Mouse (Mus musculus): Measurements from ENCODE around the gene Ubxn11. TPM values are rescaled to one million over a fixed set of nuclear protein-coding genes. Genes with fewer than 3 reads are reported as not detected.
A peak's percentile ranks its signal among the peaks of the same experiment; 100 is the strongest.

The Ubxn11 gene
- polyA plus RNA-seq, 1 experiment = 43.0 TPM

DNA sequence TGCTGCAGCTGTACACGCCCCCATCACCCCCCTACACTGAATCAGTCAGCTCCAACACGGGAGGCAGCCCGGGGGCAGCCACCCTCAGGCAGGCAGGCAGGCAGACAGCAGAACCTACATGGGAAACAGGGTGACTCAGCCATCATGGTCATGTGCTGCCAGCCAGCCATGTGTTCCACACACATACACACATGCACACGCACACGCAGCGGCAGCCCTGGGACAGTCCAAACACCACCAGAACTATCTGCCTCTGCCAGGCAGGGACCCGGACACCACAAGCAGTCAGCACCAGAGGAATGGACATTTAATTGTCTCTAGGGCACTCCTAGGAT is 24.7 kb downstream of the Ubxn11 start:
- no peak for TF ChIP-seq CTCF (IDR thresholded peaks at IDR 0.05; ENCODE audit: extremely low read depth, insufficient read depth, insufficient read length, insufficient replicate concordance)
- no peak for TF ChIP-seq POLR2A (IDR thresholded peaks at IDR 0.05; ENCODE audit: low read depth, low read length)

DNA sequence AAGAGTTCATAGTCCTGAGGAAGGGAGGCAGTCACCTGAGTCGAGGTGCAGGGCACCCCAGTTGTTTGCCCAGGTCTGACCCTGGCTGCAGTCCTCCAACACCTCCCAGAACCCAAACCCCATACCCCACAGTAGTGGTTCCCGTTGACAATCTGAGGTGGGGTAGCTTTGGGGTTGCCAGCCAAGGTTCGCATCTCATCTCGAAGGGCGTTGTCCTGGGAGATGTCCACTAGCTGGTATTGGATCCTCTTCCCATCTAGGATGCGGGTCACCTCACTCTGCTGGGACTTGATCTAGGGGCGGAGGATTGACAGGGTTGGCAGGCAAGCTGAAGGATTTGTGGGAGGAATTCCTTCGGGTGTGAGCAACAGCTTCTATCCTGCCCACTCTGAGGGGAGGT is 25.4 kb downstream of the Ubxn11 start:
- Histone ChIP-seq H3K27ac (ENCODE audit: insufficient read depth, low read length) (peak overlapping the region; percentile 93), H3K4me3 (ENCODE audit: extremely low read depth, insufficient read depth, insufficient read length) (peak overlapping the region; percentile 92), H3K4me1 (ENCODE audit: control insufficient read depth, insufficient read depth, insufficient read length) (peaks cover 29% of the 10 kb centered on the region), H3K27me3 (ENCODE audit: control insufficient read depth, insufficient read depth, low read length) (no peaks in the 10 kb centered on the region), H3K36me3 (ENCODE audit: control insufficient read depth, insufficient read depth, low read length) (peaks cover 17% of the 10 kb centered on the region)
- WGBS = 32% methylated on average over 8 of the region's 8 CpGs
- TF ChIP-seq CTCF (IDR thresholded peaks at IDR 0.05; ENCODE audit: extremely low read depth, insufficient read depth, insufficient read length, insufficient replicate concordance) (no peak), POLR2A (IDR thresholded peaks at IDR 0.05; ENCODE audit: low read depth, low read length) (no peak)
- no peak for DNase-seq (ENCODE audit: low read depth in 1 of 2, low spot score in 2 of 2)

More for the DNA sequence above, 24.7 kb downstream of the Ubxn11 start:
- 75% methylated on average over 7 of the region's 7 CpGs for WGBS
- peaks cover 17% of the 10 kb centered on the region for H3K36me3 ChIP-seq (ENCODE audit: control insufficient read depth, insufficient read depth, low read length)
- H3K27me3 ChIP-seq (ENCODE audit: control insufficient read depth, insufficient read depth, low read length) = no peaks in the 10 kb centered on the region
- H3K27ac ChIP-seq (ENCODE audit: insufficient read depth, low read length) = no peak overlapping the region
- DNase-seq (ENCODE audit: low read depth in 1 of 2, low spot score in 2 of 2) = no peak
- peak overlapping the region; percentile 92; the same call in 1 of the 2 replicates for H3K4me3 ChIP-seq (ENCODE audit: extremely low read depth, insufficient read depth, insufficient read length)
- H3K4me1 ChIP-seq (ENCODE audit: control insufficient read depth, insufficient read depth, insufficient read length) = peaks cover 36% of the 10 kb centered on the region

DNA sequence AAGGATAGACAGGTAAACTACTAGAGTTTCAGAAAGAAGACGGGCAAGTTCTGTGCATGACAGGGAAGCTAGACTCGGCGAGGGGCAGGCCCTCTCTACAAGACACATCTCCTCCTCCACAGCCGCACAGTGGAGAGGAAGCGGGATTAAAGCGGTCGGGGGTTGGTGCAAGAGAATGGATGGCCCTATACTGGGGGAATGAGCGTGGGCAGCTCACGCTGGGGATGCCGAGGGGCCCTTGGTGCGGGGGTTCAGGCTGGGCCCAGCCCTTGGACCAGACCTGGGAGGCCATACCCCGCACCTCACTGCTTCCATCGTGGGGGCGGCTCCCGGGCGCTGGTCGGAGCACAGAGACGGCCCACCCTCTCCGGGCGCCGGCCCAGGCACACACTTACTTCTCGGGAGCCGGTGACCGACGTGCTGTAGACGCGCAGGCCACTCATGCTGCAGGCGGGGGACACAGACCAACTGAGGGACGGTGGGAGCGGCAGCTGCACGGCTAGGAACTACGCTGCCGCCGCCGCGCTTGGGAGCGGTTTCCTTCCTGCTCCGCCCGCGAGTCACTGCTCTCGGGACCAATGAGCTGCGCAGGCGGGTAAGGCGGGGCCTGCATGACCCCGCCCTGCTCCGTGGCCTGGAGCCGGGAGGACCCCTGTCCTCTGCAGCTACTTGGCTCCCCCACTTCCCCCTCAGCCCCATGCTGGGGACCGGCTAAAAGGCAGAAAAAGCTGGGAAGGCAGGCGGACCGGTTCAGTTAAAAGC is 26.0 kb downstream of the Ubxn11 start, which contains the start of gene Sh3bgrl3:
TSS of gene Sh3bgrl3 (minus strand) at position 569 of the 762 bp plus-strand sequence.
- peak in 1 of 2 experiments; percentile 91 for DNase-seq (ENCODE audit: low read depth in 1 of 2, low spot score in 2 of 2)
- H3K27ac ChIP-seq (ENCODE audit: insufficient read depth, low read length) = peak within 1 kb of the TSS; percentile 94
- under 1% methylated on average over 50 of the region's 50 CpGs for WGBS
- no peaks in the 10 kb centered on the region for H3K27me3 ChIP-seq (ENCODE audit: control insufficient read depth, insufficient read depth, low read length)
- peak within 1 kb of the TSS; percentile 92 for H3K4me3 ChIP-seq (ENCODE audit: extremely low read depth, insufficient read depth, insufficient read length)
- TF ChIP-seq POLR2A (IDR thresholded peaks at IDR 0.05; ENCODE audit: low read depth, low read length) = peak; percentile 95
- no peak for TF ChIP-seq CTCF (IDR thresholded peaks at IDR 0.05; ENCODE audit: extremely low read depth, insufficient read depth, insufficient read length, insufficient replicate concordance)
- H3K36me3 ChIP-seq (ENCODE audit: control insufficient read depth, insufficient read depth, low read length) = peaks cover 17% of the 10 kb centered on the region
- peaks cover 26% of the 10 kb centered on the region for H3K4me1 ChIP-seq (ENCODE audit: control insufficient read depth, insufficient read depth, insufficient read length)

DNA sequence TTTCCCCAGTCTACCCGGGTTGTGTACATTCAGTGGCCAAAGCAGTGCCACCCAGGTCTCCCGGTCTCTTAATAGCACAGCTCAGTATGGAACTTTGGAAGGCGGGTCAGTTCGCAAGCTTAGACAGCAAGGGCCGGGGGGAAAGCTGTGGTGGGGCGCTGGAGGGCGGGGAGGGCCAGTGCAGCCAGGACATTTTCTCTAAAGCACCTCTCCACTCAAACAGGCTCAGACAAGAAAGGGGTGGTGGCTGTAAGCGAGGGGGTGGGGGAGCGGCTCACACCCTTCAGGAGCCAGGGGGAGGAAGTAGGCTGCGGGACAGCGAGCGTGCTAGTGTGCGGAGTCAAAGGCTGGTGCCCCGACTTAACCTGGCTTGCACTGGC is 26.6 kb downstream of the Ubxn11 start:
- under 1% methylated on average over 14 of the region's 14 CpGs for WGBS

DNA sequence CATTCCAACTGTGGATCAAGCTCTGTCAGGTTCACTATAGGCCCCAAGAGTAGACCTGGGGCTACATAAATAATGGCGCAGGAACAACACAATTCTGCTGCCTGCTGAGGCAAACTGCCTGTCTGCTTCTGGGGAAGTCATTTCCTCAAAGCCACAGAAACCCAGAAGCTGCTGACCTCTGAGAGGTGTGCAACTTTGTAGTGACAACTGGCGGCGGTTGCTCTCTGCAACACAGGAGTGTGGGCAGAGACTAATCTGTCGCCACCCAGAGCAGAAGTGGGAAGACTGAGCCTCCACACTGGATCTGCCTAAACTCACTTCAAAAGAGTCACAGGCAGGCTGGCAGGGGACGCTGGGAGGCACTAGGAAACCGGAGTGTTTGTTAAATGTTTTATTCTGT is 27.1 kb downstream of the Ubxn11 start:
- peaks cover 18% of the 10 kb centered on the region for H3K4me1 ChIP-seq (ENCODE audit: control insufficient read depth, insufficient read depth, insufficient read length)
- H3K27ac ChIP-seq (ENCODE audit: insufficient read depth, low read length) = peak overlapping the region; percentile 94
- 10% methylated on average over 6 of the region's 6 CpGs for WGBS
- peaks cover 17% of the 10 kb centered on the region for H3K36me3 ChIP-seq (ENCODE audit: control insufficient read depth, insufficient read depth, low read length)
- peak overlapping the region; percentile 74; the same call in 1 of the 2 replicates for H3K4me3 ChIP-seq (ENCODE audit: extremely low read depth, insufficient read depth, insufficient read length)
- peak in 1 of 2 experiments; percentile 46 for DNase-seq (ENCODE audit: low read depth in 1 of 2, low spot score in 2 of 2)
- no peaks in the 10 kb centered on the region for H3K27me3 ChIP-seq (ENCODE audit: control insufficient read depth, insufficient read depth, low read length)
- TF ChIP-seq CTCF (IDR thresholded peaks at IDR 0.05; ENCODE audit: extremely low read depth, insufficient read depth, insufficient read length, insufficient replicate concordance) (no peak), POLR2A (IDR thresholded peaks at IDR 0.05; ENCODE audit: low read depth, low read length) (peak; percentile 24; the same call in 1 of the 2 replicates)

More for the DNA sequence above, 26.6 kb downstream of the Ubxn11 start:
- H3K4me1 ChIP-seq (ENCODE audit: control insufficient read depth, insufficient read depth, insufficient read length) = peaks cover 21% of the 10 kb centered on the region
- peak overlapping the region; percentile 94 for H3K27ac ChIP-seq (ENCODE audit: insufficient read depth, low read length)
- TF ChIP-seq CTCF (IDR thresholded peaks at IDR 0.05; ENCODE audit: extremely low read depth, insufficient read depth, insufficient read length, insufficient replicate concordance) (no peak), POLR2A (IDR thresholded peaks at IDR 0.05; ENCODE audit: low read depth, low read length) (no peak)
- peaks cover 17% of the 10 kb centered on the region for H3K36me3 ChIP-seq (ENCODE audit: control insufficient read depth, insufficient read depth, low read length)
- H3K27me3 ChIP-seq (ENCODE audit: control insufficient read depth, insufficient read depth, low read length) = no peaks in the 10 kb centered on the region
- DNase-seq (ENCODE audit: low read depth in 1 of 2, low spot score in 2 of 2) = peak in 1 of 2 experiments; percentile 38
- peak overlapping the region; percentile 74 for H3K4me3 ChIP-seq (ENCODE audit: extremely low read depth, insufficient read depth, insufficient read length)

DNA sequence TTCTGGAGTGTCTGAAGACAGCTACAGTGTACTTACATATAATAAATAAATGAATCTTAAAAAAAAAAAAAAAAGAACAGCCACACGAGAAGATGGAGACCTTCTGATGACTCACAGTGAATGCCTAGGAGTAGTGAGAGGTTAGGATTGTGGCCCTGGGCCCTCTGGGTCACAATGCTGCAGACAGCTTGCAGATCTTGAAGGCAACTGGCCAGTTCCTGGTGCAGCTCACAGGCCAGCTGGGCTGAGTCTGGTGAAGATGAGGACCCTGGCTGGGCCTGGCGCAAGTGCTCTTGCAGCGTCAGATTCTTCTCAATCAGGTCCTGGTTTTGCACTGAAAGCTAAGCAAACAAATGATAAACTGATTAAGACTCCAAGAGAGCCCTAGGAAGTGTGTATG is 29.7 kb downstream of the Ubxn11 start:
- peaks cover 5% of the 10 kb centered on the region for H3K36me3 ChIP-seq (ENCODE audit: control insufficient read depth, insufficient read depth, low read length)
- TF ChIP-seq POLR2A (IDR thresholded peaks at IDR 0.05; ENCODE audit: low read depth, low read length) = no peak
- no peak for TF ChIP-seq CTCF (IDR thresholded peaks at IDR 0.05; ENCODE audit: extremely low read depth, insufficient read depth, insufficient read length, insufficient replicate concordance)
- H3K4me1 ChIP-seq (ENCODE audit: control insufficient read depth, insufficient read depth, insufficient read length) = peaks cover 11% of the 10 kb centered on the region; the same call in 1 of the 2 replicates
- DNase-seq (ENCODE audit: low read depth in 1 of 2, low spot score in 2 of 2) = no peak
- 84% methylated on average over 3 of the region's 3 CpGs for WGBS
- no peaks in the 10 kb centered on the region for H3K27me3 ChIP-seq (ENCODE audit: control insufficient read depth, insufficient read depth, low read length)
- no peak overlapping the region for H3K4me3 ChIP-seq (ENCODE audit: extremely low read depth, insufficient read depth, insufficient read length)
- H3K27ac ChIP-seq (ENCODE audit: insufficient read depth, low read length) = no peak overlapping the region

Measured in spleen, adult 2 months (tissue).